Mouse (Mus musculus): Measurements from ENCODE around the gene Aldoc.

Gene Aldoc

DNA sequence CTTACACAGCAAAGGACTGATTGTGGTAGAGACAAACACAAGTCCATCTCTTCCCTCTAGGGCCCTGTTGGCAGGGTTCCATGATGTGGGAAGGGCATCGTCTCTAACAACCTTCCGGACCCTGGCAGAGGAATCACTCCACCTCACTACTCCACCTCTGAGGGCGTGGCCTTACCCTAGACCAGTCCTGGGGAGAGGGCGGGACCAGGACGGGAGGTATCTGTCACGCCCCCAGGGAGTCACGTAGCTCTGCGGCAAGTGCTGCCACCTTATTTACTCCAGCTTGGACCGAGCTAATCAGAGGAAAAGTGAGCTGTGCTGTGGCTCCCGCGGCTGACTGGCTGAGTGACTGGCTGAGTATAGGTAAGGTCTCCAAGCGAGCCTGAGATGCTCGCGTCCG is at the start of gene Aldoc:
Aldoc (plus strand) TSS at position 109 of the 400 bp plus-strand sequence.
- peak; percentile 96 for DNase-seq (ENCODE audit: low read depth, low spot score)

DNA sequence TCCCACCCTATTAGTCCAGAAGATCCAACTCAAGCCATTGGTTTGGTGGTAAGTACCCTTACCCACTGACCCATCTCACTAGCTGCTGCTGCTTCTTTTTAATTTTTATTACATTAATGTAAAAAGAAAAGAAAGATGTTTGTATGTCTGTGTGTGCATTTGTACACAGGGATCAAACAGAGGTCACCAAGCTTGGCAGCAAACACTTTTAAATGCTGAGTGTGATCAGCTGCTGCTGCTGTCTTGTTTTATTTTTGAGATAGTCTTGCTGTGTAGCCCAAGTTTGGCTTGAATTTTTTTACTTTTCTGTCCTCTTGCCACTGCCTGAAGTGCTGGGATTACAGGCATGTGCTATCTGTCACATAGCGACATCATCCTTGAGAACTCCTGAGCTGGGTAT is 47.2 kb upstream of the Aldoc start:
- DNase-seq (ENCODE audit: low read depth, low spot score) = no peak

DNA sequence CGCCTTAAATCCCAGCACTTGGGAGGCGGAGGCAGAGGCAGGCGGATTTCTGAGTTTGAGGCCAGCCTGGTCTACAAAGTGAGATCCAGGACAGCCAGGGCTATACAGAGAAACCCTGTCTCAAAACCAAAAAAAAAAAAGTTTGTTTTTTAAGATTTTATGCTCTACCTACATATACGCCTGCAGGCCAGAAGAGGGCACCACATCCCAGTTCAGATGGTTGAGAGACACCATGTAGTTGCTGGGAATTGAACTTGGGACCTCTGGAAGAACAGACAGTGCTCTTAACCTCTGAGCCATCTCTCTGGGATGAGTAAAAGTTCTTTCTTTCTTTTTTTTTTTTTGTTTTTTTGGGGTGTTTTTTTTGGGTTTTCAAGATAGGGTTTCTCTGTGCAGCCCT is 46.6 kb upstream of the Aldoc start:
- DNase-seq (ENCODE audit: low read depth, low spot score) = peak; percentile 67

DNA sequence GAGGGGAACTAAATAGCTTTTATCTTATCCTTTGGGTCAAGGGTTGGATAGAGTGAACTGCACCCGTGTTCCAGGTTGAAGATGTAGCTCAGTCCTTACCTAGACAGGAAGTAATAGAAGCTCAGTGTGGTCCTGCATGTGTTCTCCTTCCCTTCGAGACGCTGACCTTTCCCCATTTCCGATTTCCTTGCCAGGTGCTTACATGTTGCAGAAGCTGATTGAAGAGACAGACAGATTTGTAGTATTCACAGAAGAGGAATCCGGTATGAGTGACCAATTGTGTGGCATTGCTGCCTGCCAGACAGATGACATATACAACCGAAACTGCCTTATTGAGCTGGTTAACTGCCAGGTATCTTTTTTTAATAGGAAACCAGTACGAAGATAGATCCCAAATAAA is 43.9 kb upstream of the Aldoc start:
- DNase-seq (ENCODE audit: low read depth, low spot score) = no peak

DNA sequence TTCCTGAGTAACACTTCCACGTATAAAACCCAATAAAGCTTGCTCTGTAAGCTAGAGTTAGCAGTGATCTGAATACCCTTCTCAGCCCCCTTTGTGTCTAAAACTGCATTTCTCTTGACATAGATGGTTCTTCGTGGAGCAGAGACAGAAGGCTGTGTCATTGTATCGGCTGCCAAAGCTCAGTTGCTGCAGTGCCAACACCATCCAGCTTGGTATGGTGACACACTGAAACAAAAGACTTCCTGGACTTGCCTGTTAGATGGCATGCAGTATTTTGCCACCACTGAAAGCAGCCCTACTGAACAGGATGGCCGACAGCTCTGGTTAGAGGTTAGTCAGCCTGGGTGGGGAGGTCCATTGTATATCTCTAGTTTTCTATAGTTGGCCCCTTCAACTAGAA is 43.2 kb upstream of the Aldoc start:
- DNase-seq (ENCODE audit: low read depth, low spot score) = no peak

DNA sequence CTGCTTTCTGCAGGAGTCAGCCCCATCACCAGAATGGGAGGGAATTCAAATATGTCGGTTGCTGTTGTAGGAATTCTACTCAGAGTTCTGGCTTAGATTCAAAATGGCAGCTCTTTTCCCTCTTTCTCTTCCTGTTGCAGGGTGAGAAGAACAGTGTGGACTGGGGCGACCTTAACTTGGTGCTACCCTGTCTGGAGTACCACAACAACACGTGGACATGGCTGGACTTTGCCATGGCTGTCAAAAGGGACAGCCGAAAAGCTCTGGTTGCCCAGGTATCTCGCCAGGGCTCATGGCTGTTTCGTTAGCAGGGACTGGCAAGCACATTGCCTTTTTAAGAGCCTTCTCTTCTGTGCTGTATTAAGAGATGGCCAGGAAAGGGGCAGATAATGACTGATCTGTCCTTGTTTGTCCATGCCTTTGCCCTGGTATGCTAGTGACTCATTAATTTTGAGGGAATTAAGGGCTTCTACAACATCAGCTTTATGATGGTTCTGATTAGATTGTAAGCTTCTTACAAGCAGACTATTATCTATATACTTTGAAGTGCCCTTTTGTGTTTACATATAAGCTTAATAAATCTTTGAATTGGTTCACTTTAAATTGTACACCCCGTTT is 33.5 kb upstream of the Aldoc start:
- DNase-seq (ENCODE audit: low read depth, low spot score) = no peak

DNA sequence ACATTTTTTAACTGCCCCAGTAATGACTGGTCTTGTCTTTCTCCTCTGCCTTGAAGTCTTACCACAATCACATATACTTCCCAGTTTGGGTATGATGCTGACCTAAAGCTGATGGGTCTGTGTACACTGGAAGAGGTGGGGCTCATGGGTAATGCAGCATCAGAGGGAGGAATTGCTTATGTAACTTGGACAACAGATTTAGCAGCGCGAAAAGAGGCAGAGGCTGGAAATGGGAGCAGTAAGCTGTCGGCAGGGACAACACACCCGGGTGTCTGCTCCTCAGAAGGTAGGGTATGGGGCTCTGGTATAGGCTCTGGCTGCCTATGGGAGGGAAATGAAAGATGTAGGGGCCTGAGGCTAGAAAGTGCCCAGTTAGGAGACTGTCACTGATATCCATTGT is 32.1 kb upstream of the Aldoc start, which contains the start of gene BC030499:
BC030499 (plus strand) TSS at position 188 of the 400 bp plus-strand sequence.
- no peak for DNase-seq (ENCODE audit: low read depth, low spot score)

DNA sequence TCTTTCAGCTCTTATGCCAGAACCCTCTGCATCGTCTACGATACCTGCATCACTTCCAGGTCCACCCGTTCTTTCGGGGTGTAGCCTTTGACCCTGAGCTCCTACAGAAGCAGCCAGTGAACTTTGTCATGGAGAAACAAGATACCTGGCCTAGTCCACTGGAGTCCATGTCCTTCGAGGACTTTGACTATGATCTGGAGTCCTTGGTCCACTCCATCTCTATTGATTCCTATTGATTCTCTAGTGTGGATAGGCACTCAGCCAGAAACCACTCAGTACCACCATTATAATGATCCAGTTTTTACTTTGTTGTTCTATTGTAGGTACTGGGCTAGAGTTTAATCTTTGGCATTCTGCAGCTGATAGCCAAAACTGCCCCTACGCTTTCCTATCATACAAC is 28.2 kb upstream of the Aldoc start:
- DNase-seq (ENCODE audit: low read depth, low spot score) = no peak

DNA sequence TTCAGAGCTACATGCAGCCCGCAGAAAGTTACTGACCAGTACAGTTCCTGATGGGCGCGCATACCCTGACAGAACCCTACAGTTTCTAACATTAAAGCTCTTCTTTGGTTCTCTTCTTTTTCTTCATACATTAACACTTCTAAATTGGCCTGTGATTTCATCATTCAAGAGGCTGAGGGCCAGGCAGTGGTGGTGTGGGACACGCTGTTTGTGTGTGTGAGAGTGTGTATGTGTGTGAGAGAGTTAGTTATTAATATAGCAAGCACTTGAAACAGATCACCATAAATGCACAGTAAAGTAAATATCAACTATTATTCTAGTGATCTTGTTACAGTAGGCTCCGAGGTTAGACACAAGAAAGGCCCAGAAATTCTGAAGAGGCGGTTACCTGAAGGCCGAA is 21.9 kb upstream of the Aldoc start:
- DNase-seq (ENCODE audit: low read depth, low spot score) = no peak

DNA sequence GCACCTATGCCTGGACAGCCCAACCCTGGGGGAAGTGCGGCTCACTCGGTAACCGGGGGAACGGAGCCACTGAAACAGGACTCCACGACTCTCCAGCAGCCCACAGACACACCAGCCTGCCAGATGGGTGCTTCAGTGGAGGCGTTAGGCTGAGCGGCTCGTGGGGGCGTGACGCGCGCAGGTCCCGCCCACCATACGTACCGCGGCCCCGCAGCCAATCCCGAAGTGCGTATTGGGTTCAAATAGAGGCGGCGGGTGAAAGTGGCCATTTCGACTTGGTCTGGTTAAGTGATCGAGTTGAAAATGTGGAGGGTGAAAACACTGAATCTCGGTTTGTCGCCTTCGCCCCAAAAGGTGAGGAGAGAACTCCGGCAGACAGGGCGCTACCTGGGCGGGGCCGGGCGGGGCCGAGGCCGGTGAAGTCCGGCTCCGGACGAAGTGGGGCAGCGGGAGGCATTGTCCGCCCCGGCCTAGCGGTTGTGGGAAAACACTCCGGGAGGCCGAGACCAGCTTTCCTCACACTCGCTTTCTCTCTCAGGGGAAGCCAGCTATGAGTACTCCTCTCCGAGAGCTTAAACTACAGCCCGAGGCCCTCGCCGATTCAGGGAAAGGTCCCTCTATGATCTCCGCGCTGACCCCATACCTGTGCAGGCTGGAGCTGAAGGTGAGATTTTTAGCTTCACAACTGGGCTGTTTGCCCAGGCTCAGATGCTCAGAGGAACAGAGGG is 21.2 kb upstream of the Aldoc start, which contains the start of gene Spag5:
Spag5 (plus strand) TSS at position 173 of the 728 bp plus-strand sequence.
- peak; percentile 92 for DNase-seq (ENCODE audit: low read depth, low spot score)

DNA sequence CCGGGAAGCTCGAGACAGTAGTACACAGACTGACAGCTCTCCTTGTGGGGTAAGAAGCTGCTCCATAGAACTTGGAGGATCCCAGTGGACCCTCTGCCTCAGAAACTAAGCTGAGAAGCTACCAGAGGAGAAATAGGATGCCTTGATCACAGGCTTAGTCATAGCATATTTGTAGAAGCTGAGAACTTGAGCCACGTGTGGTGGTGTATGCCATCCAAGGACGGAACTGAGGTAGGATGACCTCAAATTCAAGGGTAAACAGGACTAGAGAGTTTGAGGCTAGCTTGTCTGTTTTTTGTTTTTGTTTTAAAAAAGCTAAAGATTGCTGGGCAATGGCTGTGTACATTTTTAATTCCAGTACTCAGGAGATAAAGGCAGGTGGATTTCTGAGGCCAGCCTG is 17.5 kb upstream of the Aldoc start:
- no peak for DNase-seq (ENCODE audit: low read depth, low spot score)

DNA sequence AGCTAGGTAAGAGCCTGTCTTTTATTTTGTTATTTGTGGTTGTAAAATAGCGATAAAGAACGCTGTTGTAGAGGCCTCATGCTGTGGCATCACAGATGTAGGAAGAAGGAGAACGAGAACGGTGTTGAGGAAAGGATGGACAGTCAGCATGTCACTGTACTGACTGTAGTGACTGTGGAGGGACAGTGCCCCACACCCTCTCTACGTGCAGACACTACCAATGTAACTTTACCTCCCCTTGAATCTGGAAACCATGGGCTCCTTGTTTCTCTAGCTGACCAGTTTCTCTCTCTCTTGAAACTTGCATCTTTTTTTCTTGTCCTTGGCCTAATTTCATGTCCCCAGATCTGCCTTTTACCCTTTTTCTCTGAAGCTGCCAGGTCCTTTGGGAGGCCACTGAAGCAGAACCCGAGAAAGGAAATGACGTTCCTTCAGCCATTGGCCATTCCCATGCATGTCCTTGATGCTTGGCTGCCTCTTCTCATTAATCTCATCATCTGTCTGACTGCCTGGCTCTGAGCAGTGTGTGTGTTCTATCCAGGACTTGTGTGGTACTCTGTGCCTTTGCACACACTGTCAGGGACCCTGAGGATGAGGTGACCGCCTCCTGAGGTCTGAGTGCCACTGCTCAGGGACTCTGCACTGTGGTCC is 11.8 kb upstream of the Aldoc start:
- no peak for DNase-seq (ENCODE audit: low read depth, low spot score)

DNA sequence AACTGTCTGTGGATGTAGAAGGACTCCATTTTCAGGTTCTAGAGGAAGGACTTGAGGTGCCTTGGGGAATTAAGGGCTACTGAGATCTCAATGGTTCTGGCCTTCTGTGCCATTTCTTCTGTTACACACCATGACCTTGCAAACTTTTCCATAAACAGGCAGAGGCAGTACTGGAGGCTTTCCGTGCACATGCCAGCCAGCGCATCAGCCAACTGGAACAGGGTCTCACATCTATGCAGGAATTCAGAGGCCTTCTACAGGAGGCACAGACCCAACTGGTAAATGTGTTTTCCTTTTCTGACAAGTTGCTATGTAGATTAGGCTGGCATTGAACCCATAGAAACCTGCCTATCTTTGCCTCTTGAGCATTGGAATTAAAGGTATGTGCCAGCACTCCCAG is 9.1 kb upstream of the Aldoc start:
- no peak for DNase-seq (ENCODE audit: low read depth, low spot score)

DNA sequence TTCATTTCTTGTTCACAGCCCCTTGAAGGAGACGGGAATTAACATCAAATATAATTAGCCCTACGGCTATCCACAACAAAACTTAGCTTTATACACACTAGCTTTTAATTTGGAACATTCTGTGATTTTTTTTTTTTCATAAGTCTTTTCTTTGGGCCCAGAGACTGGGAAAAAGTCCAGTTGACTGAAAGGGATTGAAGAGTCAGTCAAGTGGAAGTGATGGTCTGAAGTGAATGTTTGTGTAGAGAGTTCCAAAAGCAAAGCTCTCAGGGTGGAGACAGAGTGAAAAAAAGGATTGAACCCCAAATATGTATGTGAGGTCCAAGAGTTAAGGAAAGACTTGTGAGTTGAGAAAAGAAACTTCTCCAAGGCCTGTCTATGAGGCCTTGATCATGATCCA is 4.4 kb upstream of the Aldoc start:
- no peak for DNase-seq (ENCODE audit: low read depth, low spot score)

DNA sequence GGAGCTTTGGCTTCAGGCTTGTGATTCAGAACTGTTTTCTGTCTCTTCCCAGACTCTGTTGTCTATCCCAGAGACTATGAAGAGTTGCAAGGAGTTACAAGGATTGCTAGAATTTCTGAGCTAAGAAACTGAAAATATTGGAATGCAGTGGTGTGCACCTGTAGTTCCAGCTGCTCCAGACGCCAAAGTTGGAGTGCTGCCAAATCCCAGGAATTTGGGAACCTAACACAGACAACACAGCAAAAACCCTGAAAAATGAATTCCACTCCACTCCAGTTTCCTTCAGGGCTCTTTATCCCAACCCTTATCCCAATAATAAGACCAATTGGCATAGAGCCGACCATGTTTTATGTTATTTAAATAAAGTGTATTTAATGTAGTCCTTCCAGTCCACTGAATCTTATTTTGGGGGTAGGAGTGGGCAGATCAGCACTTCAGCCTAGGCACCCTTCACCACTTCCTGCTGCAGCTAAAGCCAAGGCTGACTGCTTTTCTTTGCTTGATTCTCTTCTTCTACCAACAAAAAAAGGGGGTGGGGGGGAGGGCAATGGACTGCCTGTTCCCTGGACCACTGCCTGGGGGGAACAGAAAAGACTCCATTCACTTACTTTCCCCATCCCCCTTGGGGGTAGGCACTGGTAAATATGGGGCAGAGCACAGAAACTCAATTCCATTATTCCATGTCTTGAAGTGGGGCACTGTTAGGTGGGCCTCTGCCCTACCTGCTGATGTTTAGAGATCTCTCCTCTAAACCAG is 514 bp upstream of the Aldoc start:
- DNase-seq (ENCODE audit: low read depth, low spot score) = no peak

DNA sequence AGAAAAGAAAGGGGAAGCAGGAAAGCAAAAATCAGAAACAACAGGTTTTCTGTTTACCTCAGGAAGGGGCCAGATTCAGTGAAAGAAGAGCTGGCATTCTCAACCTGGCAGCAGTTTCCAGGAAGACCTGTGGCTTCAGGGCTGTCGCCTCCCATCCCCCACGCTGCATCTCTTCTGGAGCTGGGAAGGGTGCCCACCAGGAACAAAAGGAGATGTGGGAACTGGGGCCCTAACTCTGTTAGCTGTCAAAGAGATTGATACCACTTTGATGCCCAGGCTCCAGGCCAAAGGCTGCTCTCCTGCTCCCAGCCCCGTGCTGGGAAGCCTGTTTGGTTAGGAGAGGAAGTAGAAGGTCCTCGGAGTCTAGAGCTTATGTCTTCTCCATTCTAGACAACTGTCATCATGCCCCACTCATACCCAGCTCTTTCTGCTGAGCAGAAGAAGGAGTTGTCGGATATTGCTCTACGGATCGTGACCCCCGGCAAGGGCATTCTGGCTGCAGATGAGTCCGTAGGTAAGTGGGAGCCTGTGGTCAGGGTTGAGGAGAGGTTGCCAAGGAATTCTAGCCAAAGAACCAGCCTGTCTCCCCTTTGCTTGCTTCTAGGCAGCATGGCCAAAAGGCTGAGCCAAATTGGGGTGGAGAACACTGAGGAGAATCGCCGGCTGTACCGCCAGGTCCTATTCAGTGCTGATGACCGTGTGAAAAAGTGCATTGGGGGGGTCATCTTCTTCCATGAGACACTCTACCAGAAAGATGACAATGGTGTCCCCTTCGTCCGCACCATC is 1.4 kb downstream of the Aldoc start:
- no peak for DNase-seq (ENCODE audit: low read depth, low spot score)

DNA sequence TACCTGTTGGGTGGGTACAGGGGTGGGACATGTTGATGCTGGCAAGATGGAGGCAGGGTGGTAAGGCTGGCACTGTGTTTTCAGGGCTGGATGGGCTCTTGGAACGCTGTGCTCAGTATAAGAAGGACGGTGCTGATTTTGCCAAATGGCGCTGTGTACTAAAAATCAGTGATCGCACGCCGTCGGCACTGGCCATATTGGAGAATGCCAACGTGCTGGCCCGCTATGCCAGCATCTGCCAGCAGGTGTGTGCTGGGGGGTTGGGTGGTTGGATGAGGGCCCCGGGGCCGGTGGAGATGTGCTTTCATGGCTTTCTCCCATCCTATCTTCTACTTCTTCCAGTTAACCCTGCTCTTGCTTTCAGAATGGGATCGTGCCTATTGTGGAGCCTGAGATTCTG is 2.2 kb downstream of the Aldoc start:
- DNase-seq (ENCODE audit: low read depth, low spot score) = no peak

DNA sequence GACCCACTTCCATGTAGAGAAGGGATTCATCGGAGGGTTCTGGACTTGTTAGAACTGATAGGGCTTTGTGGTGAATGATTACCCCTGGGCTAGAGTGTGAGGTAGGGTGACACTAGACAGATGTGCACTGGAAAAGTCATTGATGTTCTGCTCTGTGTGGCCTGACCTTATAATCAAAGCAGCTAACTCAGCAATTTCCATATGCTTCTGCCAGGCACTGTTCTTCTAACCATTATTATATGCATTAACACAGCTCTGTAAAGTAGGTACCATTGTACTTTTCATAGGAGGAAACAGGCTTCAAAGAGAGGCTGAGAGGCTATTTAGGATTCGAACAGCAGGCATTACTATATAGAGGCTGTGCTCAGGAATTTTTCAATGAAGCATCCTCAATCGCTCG is 4.4 kb downstream of the Aldoc start:
- DNase-seq (ENCODE audit: low read depth, low spot score) = no peak

DNA sequence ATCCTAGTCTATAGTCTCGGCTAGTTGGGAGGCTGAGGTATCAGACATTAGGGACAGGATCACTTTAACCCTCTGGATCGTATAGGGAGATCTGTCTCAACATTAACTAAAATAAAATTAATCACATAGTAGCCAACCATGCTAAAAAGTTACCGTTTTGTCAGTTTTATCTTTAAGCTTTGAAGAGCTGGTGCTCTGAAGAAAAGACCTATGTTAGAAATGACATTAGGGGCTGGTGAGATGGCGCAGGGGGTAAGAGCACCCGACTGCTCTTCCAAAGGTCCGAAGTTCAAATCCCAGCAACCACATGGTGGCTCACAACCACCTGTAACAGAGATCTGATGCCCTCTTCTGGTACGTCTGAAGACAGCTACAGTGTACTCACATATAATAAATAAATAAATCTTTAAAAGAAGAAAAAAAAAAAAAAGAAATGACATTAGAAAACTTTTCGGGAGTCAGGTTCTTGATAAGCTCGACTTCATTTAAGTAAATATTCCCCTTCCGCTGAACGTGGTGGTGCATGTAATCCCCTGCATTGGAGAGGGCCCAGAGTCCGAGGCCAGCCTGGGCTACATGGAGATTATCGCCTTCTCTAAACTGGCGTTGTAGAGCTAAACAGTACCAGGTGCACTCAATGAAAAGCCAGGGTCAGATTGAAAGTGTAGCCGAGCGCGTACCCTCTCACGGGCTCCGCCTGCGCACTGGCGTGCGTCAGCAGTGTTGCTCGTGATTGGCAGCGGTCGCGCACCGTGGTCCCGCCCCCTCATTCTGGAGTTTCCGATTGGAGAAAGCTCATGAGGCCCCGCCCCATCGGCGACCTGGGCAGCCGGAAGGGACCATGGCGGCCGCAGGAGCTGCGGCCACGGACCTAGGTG is 5.1 kb downstream of the Aldoc start, which contains the start of gene Pigs:
Pigs (plus strand) TSS at position 782 of the 878 bp plus-strand sequence.
- peak; percentile 96 for DNase-seq (ENCODE audit: low read depth, low spot score)

DNA sequence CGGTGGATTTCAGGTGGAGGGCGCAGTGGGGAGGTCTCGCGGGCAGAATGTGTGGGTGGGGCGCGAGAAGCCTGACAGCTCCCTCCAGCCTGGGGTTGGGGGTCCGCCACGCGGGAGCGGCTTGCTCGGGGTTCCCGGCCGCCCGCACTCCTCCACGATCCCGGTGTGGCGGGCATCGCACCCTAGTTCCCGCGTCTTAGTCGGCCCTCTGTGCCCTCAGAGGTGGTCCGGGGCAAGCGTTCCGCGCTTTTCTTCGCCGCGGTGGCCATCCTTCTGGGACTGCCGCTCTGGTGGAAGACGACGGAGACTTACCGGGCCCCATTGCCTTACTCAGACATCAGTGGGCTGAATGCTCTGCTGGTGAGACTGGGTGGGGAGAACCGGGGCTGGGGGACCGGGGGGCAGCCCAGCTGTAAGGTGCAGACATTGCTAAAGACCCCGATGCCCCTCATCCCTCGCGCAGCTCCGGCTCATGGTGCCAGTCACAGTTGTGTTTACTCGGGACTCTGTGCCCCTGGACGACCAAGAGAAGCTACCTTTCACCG is 5.8 kb downstream of the Aldoc start:
- no peak for DNase-seq (ENCODE audit: low read depth, low spot score)

All from ES-CJ7 (cell line).